Mouse (Mus musculus) embryonic facial prominence, embryonic 10.5 days (tissue): Measurements from ENCODE around the gene Synrg. TPM values are rescaled to one million over a fixed set of nuclear protein-coding genes. Genes with fewer than 3 reads are reported as not detected.

ENCODE experiments used
- DNase-seq: peaks from one replicate; pipeline ENCODE4 v3.0.0-alpha.2; 2017; ENCODE audit warnings: low spot score
- H3K27ac ChIP-seq: fragments of 300-500 bp; sonication (generic); replicated peaks from 2 replicates; pipeline ENCODE4 v1.5.1; 2016; ENCODE audit warnings: mild to moderate bottlenecking
- H3K27me3 ChIP-seq: fragments of 300-500 bp; sonication (generic); replicated peaks from 2 replicates; pipeline ENCODE4 v1.6.1; 2016; ENCODE audit warnings: low read depth, mild to moderate bottlenecking; ENCODE audit not compliant: poor library complexity, severe bottlenecking
- H3K36me3 ChIP-seq: fragments of 300-500 bp; sonication (generic); replicated peaks from 2 replicates; pipeline ENCODE4 v1.6.1; 2016; ENCODE audit warnings: mild to moderate bottlenecking, moderate library complexity
- H3K4me1 ChIP-seq: fragments of 300-500 bp; sonication (generic); 2 replicates; pipeline ENCODE4 v1.6.1; 2016
- H3K4me3 ChIP-seq: fragments of 300-500 bp; sonication (generic); 2 replicates; pipeline ENCODE4 v1.5.1; 2016; ENCODE audit warnings: mild to moderate bottlenecking, moderate library complexity
- H3K9me3 ChIP-seq: fragments of 300-500 bp; sonication (generic); 2 replicates; pipeline ENCODE4 v1.6.1; 2016; ENCODE audit warnings: mild to moderate bottlenecking
- WGBS: fragments of 180-500 bp; shearing (Covaris S2); methylation state at CpG from one replicate; pipeline ENCODE4 v1.1.7; 2016; 5-methylcytosine and 5-hydroxymethylcytosine counted together
- polyA plus RNA-seq: library from polyadenylated mRNA; unstranded; fragments of >200 nt; fragmentation: Nextera tagmentation; extraction: Ambion mirVana; gene quantifications from 2 replicates; pipeline ENCODE4 v1.2.1, GENCODE M21; 2016

The Synrg gene
- polyA plus RNA-seq, 1 experiment from 2014 or later: 7.8 TPM

DNA sequence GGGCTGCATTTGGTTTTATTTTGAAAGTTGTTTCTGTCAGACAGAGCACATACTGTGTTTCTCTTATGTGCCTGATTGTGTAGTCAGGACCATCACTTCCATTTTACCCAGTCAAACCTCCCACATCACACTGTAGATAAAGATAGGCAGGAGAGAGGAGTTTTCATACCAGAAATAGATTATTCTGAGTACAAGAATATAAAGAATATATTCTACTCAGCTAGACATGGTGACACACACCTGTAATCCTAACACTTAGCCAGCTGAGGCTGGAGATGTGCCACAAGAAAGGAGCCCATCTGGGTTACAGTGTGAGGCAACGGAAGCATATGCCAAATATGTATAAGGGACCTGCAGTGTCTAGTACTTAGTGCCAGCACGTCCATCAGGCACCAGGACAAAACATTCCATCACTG lies 31.3 kb downstream of the Synrg start:
- H3K36me3 ChIP-seq: peaks cover 80% of the 10 kb centered on the region
- WGBS: 92% methylated on average over 2 of the region's 2 CpGs
- no peaks in the 10 kb centered on the region for H3K27me3 ChIP-seq
- H3K4me3 ChIP-seq: no peak overlapping the region
- H3K4me1 ChIP-seq: no peaks in the 10 kb centered on the region
- no peak for DNase-seq
- H3K27ac ChIP-seq: no peak overlapping the region
- no peaks in the 10 kb centered on the region for H3K9me3 ChIP-seq

- Histone ChIP-seq H3K27me3 (no peaks in the 10 kb centered on the region), H3K9me3 (no peaks in the 10 kb centered on the region), H3K27ac (no peak overlapping the region), H3K4me3 (no peak overlapping the region), H3K4me1 (no peaks in the 10 kb centered on the region), H3K36me3 (peaks cover 79% of the 10 kb centered on the region)
- 87% methylated on average over 5 of the region's 5 CpGs for WGBS
- DNase-seq: no peak
These were observed 33.1 kb downstream of the Synrg start for GRCm38 (mm10) chr11:83997171-83997868.

DNA sequence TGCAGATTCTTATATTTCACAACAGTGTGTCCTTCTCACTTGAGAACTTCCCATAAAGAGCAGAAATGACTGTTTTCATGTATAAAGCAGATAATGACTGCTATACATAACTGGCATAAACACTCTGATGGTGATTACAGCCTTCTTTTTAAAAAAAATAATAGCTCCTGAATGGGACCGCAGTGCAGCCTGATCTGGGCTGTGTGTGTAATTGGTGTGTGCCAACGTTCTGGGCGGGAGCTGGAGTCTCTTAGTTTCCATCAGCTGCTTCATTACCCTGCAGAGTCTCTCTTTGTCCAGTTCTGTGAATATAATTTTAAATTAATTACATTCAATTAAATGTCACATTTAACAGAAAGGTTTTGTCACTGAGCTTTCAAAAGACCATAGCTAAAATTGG lies 34.8 kb downstream of the Synrg start:
- H3K36me3 ChIP-seq: peaks cover 81% of the 10 kb centered on the region
- no peak overlapping the region for H3K4me3 ChIP-seq
- no peaks in the 10 kb centered on the region for H3K9me3 ChIP-seq
- H3K4me1 ChIP-seq: 0 out of 2 replicates have a peak, but pooled peaks cover 3% of the 10 kb centered on the region
- no peak overlapping the region for H3K27ac ChIP-seq
- H3K27me3 ChIP-seq: no peaks in the 10 kb centered on the region
- DNase-seq: no peak
- WGBS: 86% methylated on average over 3 of the region's 3 CpGs

- no peak overlapping the region for H3K27ac ChIP-seq
- H3K4me1 ChIP-seq: 0 out of 2 replicates have a peak, but pooled peaks cover 3% of the 10 kb centered on the region
- H3K4me3 ChIP-seq: no peak overlapping the region
- peaks cover 81% of the 10 kb centered on the region for H3K36me3 ChIP-seq
- 88% methylated on average over 4 of the region's 4 CpGs for WGBS
- no peaks in the 10 kb centered on the region for H3K9me3 ChIP-seq
- no peak for DNase-seq
- no peaks in the 10 kb centered on the region for H3K27me3 ChIP-seq
These were observed 35.2 kb downstream of the Synrg start for GRCm38 (mm10) chr11:83999411-83999915.

DNA sequence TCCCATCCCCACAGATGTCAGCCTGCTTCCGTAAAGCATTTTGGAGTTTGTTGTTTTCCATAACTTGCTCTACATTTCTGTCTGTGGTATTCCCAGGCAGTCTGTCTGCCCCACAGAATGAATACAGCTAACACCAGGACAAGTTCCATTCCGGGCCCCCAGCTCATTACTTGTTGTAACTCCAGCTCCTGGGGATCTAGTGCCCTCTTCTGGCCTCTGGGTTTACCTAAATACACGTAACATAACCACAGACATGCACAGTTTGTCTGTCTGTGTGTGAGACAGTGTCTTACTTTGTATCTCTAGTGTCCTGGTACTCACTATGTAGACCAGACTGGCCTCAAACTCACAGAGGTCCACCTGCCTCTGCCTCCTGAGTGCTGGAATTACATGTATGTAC lies 37.0 kb downstream of the Synrg start:
- H3K27ac ChIP-seq: no peak overlapping the region
- no peaks in the 10 kb centered on the region for H3K9me3 ChIP-seq
- H3K27me3 ChIP-seq: no peaks in the 10 kb centered on the region
- H3K4me3 ChIP-seq: no peak overlapping the region
- H3K36me3 ChIP-seq: peaks cover 67% of the 10 kb centered on the region
- WGBS: 84% methylated on average over 3 of the region's 3 CpGs
- no peak for DNase-seq
- H3K4me1 ChIP-seq: 0 out of 2 replicates have a peak, but pooled peaks cover 3% of the 10 kb centered on the region

- Histone ChIP-seq H3K9me3 (no peaks in the 10 kb centered on the region), H3K36me3 (peaks cover 56% of the 10 kb centered on the region), H3K27me3 (no peaks in the 10 kb centered on the region), H3K4me1 (0 out of 2 replicates have a peak, but pooled peaks cover 3% of the 10 kb centered on the region), H3K27ac (no peak overlapping the region), H3K4me3 (no peak overlapping the region)
- WGBS: 87% methylated on average over 6 of the region's 6 CpGs
- no peak for DNase-seq
These were observed 39.8 kb downstream of the Synrg start for GRCm38 (mm10) chr11:84003986-84004385.

DNA sequence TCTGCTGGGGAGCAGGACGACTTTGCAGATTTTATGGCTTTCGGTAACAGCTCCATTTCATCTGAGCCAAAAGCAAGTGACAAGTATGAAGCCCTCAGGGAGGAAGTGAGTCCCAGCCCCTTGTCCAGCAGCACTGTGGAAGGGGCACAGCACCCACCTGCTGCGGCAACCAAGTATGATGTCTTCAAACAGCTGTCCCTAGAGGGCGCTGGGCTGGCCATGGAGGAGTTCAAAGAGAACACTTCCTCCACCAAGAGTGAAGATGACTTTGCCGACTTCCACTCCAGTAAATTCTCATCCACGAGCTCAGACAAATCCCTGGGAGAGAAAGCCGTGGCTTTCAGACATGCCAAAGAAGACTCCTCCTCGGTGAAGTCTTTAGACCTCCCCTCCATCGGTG lies 44.8 kb downstream of the Synrg start:
- H3K36me3 ChIP-seq: peaks cover 27% of the 10 kb centered on the region
- 83% methylated on average over 9 of the region's 9 CpGs for WGBS
- H3K4me1 ChIP-seq: peaks cover 17% of the 10 kb centered on the region
- H3K9me3 ChIP-seq: no peaks in the 10 kb centered on the region
- H3K27me3 ChIP-seq: no peaks in the 10 kb centered on the region; the same call in 1 of the 2 replicates
- H3K4me3 ChIP-seq: no peak overlapping the region
- DNase-seq: no peak
- H3K27ac ChIP-seq: no peak overlapping the region

DNA sequence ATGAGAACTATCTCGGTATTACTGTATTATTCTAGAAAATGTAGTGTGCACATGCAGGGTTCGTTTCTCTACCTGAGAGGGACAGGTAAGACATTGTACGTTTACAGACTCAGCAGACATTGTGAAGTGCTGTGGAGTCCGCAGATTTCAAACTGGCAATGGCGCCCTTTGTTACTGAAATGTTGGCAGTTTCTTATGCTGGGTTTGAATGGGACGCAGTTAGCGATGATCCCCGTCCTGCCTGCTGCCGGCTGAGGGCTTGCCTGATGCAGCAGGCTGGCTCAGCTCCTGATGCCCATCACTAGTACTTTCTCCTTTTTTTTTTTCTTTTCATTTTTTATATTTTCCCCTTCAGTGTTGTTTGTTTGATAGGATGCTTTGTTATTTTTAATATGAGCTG lies 46.2 kb downstream of the Synrg start:
- H3K27me3 ChIP-seq: no peaks in the 10 kb centered on the region; the same call in 1 of the 2 replicates
- peaks cover 23% of the 10 kb centered on the region for H3K36me3 ChIP-seq
- no peak for DNase-seq
- H3K4me1 ChIP-seq: peaks cover 17% of the 10 kb centered on the region
- H3K27ac ChIP-seq: no peak overlapping the region
- H3K4me3 ChIP-seq: no peak overlapping the region
- no peaks in the 10 kb centered on the region for H3K9me3 ChIP-seq
- WGBS: 70% methylated on average over 9 of the region's 9 CpGs

DNA sequence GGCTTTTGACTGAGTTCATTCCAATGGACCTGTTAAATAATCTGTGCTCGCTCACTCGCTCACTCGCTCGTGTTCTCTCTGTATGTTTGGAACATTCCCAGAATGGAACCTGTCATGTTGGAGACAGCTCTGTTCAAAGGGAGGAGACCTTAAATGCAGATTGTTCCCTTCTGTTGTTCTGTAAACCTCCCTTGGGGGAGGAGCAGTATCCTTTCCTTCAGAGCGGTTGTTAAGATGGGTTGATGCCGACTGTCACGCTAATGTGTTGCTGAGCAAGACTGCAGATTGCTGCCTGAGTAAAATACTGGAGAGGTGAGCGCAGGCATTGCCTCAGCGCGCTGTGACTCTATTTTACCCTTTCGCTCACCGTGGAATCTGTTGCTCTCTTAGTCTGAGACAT lies 46.8 kb downstream of the Synrg start:
- no peak for DNase-seq
- H3K27ac ChIP-seq: no peak overlapping the region
- peaks cover 17% of the 10 kb centered on the region for H3K4me1 ChIP-seq
- peaks cover 22% of the 10 kb centered on the region for H3K36me3 ChIP-seq
- H3K9me3 ChIP-seq: no peaks in the 10 kb centered on the region
- WGBS: 29% methylated on average over 12 of the region's 12 CpGs
- H3K4me3 ChIP-seq: no peak overlapping the region
- no peaks in the 10 kb centered on the region; the same call in 1 of the 2 replicates for H3K27me3 ChIP-seq

GRCm38 (mm10) chr11:84011576-84011975 lies 47.3 kb downstream of the Synrg start:
- peaks cover 19% of the 10 kb centered on the region for H3K36me3 ChIP-seq
- no peak overlapping the region for H3K4me3 ChIP-seq
- H3K4me1 ChIP-seq: peaks cover 17% of the 10 kb centered on the region
- 32% methylated on average over 2 of the region's 2 CpGs for WGBS
- no peak overlapping the region for H3K27ac ChIP-seq
- no peak for DNase-seq
- no peaks in the 10 kb centered on the region for H3K9me3 ChIP-seq
- H3K27me3 ChIP-seq: no peaks in the 10 kb centered on the region; the same call in 1 of the 2 replicates

DNA sequence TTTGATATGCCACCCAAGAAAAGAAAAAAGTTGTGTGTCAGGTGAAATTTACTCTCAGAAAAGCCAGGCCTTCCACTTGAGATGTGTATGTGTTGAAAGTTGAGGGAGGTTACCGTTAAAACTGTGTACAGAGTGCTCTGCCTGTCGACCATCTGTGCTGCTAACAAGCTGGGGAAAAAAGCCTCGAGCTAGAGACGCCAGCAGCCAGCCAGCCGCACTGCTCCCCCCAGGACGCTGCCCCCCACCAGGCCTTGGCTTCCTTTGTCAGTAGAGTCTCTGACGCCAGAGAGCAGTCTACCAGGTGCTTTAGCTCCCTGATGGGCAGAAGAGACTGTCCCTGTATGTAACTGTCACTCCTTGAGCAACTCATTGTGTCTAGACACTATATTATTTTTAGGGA lies 48.9 kb downstream of the Synrg start:
- Histone ChIP-seq H3K9me3 (no peaks in the 10 kb centered on the region), H3K27ac (no peak overlapping the region), H3K4me3 (no peak overlapping the region), H3K4me1 (peaks cover 17% of the 10 kb centered on the region), H3K27me3 (no peaks in the 10 kb centered on the region; the same call in 1 of the 2 replicates), H3K36me3 (peaks cover 30% of the 10 kb centered on the region)
- peak; percentile 22 for DNase-seq
- WGBS: 10% methylated on average over 7 of the region's 7 CpGs

DNA sequence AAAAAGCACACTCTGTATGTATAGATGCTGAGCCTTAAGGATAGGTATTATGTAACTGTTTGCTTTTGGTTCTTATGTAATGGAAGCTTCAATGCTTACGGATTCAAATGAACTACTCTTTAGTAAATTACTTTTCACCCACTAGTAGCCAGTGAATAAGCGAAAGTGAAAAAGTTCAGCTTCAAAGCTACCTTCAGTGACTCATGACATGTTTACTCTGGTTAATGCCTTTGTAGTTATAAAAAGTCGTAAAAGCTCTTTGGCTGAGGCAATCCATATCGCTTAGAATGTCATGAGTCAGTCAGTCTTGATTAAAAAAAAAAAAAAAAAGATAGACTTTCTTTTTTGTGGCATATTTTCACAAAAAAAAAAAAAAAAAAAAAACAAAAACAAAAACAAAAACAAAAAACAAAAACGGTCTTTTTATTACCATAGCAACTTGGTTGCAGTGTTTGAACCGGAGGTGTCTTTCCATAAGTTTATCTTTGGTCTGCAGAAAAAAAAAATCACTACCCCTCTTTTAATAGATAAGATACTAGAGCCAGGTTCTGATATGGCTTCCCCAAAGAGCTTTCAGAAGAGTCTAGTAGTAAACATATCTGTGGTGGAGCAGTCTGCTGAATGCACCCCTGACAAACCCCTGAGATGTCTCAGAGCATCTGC lies 52.0 kb downstream of the Synrg start:
- no peaks in the 10 kb centered on the region for H3K9me3 ChIP-seq
- no peak overlapping the region for H3K27ac ChIP-seq
- peaks cover 13% of the 10 kb centered on the region for H3K4me1 ChIP-seq
- no peaks in the 10 kb centered on the region; the same call in 1 of the 2 replicates for H3K27me3 ChIP-seq
- peaks cover 34% of the 10 kb centered on the region for H3K36me3 ChIP-seq
- 91% methylated on average over 6 of the region's 6 CpGs for WGBS
- DNase-seq: no peak
- H3K4me3 ChIP-seq: no peak overlapping the region
